Mouse (Mus musculus): ENCODE data around the gene Otud7b. TPM values are rescaled to one million over a fixed set of nuclear protein-coding genes. Genes with fewer than 3 reads are reported as not detected.
A peak's percentile ranks its signal among the peaks of the same experiment; 100 is the strongest.

Gene Otud7b
- polyA plus RNA-seq, 2 experiments = 14.3 to 20.9 TPM

- H3K4me2 ChIP-seq (replicated peaks; ENCODE audit: low read depth, low read length, severe bottlenecking) = peak overlapping the region; percentile 77
- H3K36me3 ChIP-seq (ENCODE audit: control insufficient read depth, insufficient read depth, low read length) = peaks cover 5% of the 10 kb centered on the region; the same call in 1 of the 2 replicates
- no peak for DNase-seq (ENCODE audit: low spot score)
- H3K27ac ChIP-seq (replicated peaks; ENCODE audit: low read depth, low read length) = no peak overlapping the region
- no peaks in the 10 kb centered on the region for H3K9me3 ChIP-seq (ENCODE audit: control insufficient read depth, low read length)
- no peak for TF ChIP-seq POLR2A (IDR thresholded peaks at IDR 0.05; ENCODE audit: borderline replicate concordance, extremely low read depth, insufficient read depth, insufficient read length)
- WGBS = 88% methylated on average over 6 of the region's 6 CpGs
- H3K4me1 ChIP-seq (ENCODE audit: control insufficient read depth, insufficient read depth, low read length) = peaks cover 17% of the 10 kb centered on the region
- H3K4me3 ChIP-seq (replicated peaks; ENCODE audit: low read length) = peak overlapping the region; percentile 54
- no peaks in the 10 kb centered on the region for H3K27me3 ChIP-seq (ENCODE audit: control insufficient read depth, insufficient read depth, low read length)
- H3K9ac ChIP-seq (ENCODE audit: low read depth, low read length, severe bottlenecking) = no peak overlapping the region; the same call in 1 of the 2 replicates
- no peak for ATAC-seq (ENCODE audit: low FRiP score, low read depth)
Measured at GRCm38 (mm10) chr3:96163040-96163439, 58.7 kb downstream of the Otud7b start.

DNA sequence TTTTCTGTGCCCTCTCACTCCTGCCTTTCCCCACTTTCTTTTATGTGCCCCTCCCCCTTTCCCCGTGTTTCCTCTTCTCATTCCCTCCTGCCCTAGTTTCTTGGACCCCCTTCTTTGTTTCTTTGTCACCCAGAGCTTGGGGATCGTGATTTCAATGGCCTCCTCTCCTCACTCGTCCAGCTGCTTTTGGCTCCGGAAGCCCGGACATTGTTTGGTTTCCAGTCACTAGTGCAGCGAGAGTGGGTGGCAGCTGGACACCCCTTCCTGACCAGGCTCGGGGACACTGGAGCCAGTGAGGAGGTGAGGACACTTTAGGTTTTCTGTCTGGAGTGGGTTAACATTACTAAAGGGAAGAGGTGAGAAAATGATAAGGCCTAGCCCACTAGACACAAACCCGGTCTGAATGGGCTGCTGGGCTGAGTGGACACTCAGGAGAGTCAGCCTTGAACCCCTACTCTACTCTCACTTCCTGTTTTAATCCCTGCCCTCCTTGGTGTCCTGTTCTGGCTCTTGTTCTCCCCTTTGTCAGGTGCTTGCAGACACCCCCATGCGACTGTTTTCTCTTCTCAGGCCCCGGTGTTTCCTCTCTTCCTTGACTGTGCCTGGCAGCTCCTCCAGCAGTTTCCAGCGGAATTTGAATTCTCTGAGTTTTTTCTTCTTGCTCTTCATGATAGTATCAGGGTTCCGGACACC, 64.3 kb downstream of the Otud7b start:
- DNase-seq (ENCODE audit: low spot score) (no peak), ATAC-seq (ENCODE audit: low FRiP score, low read depth) (no peak)
- Histone ChIP-seq H3K4me1 (ENCODE audit: control insufficient read depth, insufficient read depth, low read length) (peaks cover 10% of the 10 kb centered on the region), H3K36me3 (ENCODE audit: control insufficient read depth, insufficient read depth, low read length) (peaks cover 15% of the 10 kb centered on the region), H3K27ac (replicated peaks; ENCODE audit: low read depth, low read length) (no peak overlapping the region), H3K9ac (ENCODE audit: low read depth, low read length, severe bottlenecking) (no peak overlapping the region), H3K27me3 (ENCODE audit: control insufficient read depth, insufficient read depth, low read length) (no peaks in the 10 kb centered on the region), H3K4me2 (replicated peaks; ENCODE audit: low read depth, low read length, severe bottlenecking) (no peak overlapping the region), H3K4me3 (replicated peaks; ENCODE audit: low read length) (no peak overlapping the region), H3K9me3 (ENCODE audit: control insufficient read depth, low read length) (no peaks in the 10 kb centered on the region)
- TF ChIP-seq POLR2A (IDR thresholded peaks at IDR 0.05; ENCODE audit: borderline replicate concordance, extremely low read depth, insufficient read depth, insufficient read length) = no peak
- 85% methylated on average over 12 of the region's 12 CpGs for WGBS

- Histone ChIP-seq H3K9ac (ENCODE audit: low read depth, low read length, severe bottlenecking) (no peak overlapping the region), H3K4me1 (ENCODE audit: control insufficient read depth, insufficient read depth, low read length) (peaks cover 12% of the 10 kb centered on the region), H3K27me3 (ENCODE audit: control insufficient read depth, insufficient read depth, low read length) (no peaks in the 10 kb centered on the region), H3K4me3 (replicated peaks; ENCODE audit: low read length) (no peak overlapping the region), H3K36me3 (ENCODE audit: control insufficient read depth, insufficient read depth, low read length) (peaks cover 27% of the 10 kb centered on the region), H3K27ac (replicated peaks; ENCODE audit: low read depth, low read length) (no peak overlapping the region), H3K9me3 (ENCODE audit: control insufficient read depth, low read length) (no peaks in the 10 kb centered on the region), H3K4me2 (replicated peaks; ENCODE audit: low read depth, low read length, severe bottlenecking) (no peak overlapping the region)
- WGBS = 92% methylated on average over 4 of the region's 4 CpGs
- TF ChIP-seq POLR2A (IDR thresholded peaks at IDR 0.05; ENCODE audit: borderline replicate concordance, extremely low read depth, insufficient read depth, insufficient read length) = no peak
- ATAC-seq (ENCODE audit: low FRiP score, low read depth) (no peak), DNase-seq (ENCODE audit: low spot score) (no peak)
Measured at GRCm38 (mm10) chr3:96170276-96170675, 65.9 kb downstream of the Otud7b start.

DNA sequence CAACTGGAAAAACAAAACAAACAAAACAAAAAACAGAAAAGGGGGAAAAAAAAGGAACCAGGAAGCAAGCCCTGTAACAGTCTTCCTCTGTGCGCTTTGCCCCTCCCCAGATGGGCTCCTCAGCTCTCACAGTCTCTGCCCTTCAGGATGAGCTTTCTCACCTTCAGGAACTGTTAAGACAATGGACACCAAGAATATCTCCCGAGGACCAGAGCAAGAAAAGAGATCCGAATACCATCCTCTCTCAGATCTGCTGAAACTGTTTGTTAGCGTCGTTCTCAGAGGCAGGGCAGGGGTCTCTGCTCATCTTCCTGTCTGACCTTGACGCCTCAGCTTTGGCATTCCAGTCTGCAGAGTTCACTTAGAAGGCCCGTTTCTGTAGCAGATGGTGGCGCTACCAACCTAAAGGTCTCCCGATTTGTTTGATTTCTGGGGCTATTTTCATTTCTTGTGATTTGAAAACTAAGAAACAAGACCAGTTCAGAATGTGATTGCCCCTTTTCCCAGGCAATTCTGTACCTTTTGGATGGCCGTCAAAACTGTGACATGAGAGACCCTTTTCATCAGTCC, 66.7 kb downstream of the Otud7b start:
- peaks cover 34% of the 10 kb centered on the region for H3K36me3 ChIP-seq (ENCODE audit: control insufficient read depth, insufficient read depth, low read length)
- ATAC-seq (ENCODE audit: low FRiP score, low read depth) (no peak), DNase-seq (ENCODE audit: low spot score) (no peak)
- TF ChIP-seq POLR2A (IDR thresholded peaks at IDR 0.05; ENCODE audit: borderline replicate concordance, extremely low read depth, insufficient read depth, insufficient read length) = no peak
- no peaks in the 10 kb centered on the region for H3K9me3 ChIP-seq (ENCODE audit: control insufficient read depth, low read length)
- H3K4me1 ChIP-seq (ENCODE audit: control insufficient read depth, insufficient read depth, low read length) = peaks cover 12% of the 10 kb centered on the region
- 73% methylated on average over 10 of the region's 10 CpGs for WGBS
- peak overlapping the region; percentile 57 for H3K4me2 ChIP-seq (replicated peaks; ENCODE audit: low read depth, low read length, severe bottlenecking)
- peak overlapping the region; percentile 71; the same call in 1 of the 2 replicates for H3K9ac ChIP-seq (ENCODE audit: low read depth, low read length, severe bottlenecking)
- H3K4me3 ChIP-seq (replicated peaks; ENCODE audit: low read length) = peak overlapping the region; percentile 90
- peak overlapping the region; percentile 97; the same call in 1 of the 2 replicates for H3K27ac ChIP-seq (replicated peaks; ENCODE audit: low read depth, low read length)
- no peaks in the 10 kb centered on the region for H3K27me3 ChIP-seq (ENCODE audit: control insufficient read depth, insufficient read depth, low read length)

- no peak for DNase-seq (ENCODE audit: low spot score)
- Histone ChIP-seq H3K9me3 (ENCODE audit: control insufficient read depth, low read length) (no peaks in the 10 kb centered on the region), H3K36me3 (ENCODE audit: control insufficient read depth, insufficient read depth, low read length) (peaks cover 41% of the 10 kb centered on the region), H3K27ac (replicated peaks; ENCODE audit: low read depth, low read length) (peak overlapping the region; percentile 97), H3K4me3 (replicated peaks; ENCODE audit: low read length) (peak overlapping the region; percentile 90), H3K4me1 (ENCODE audit: control insufficient read depth, insufficient read depth, low read length) (peaks cover 12% of the 10 kb centered on the region), H3K4me2 (replicated peaks; ENCODE audit: low read depth, low read length, severe bottlenecking) (peak overlapping the region; percentile 57), H3K9ac (ENCODE audit: low read depth, low read length, severe bottlenecking) (peak overlapping the region; percentile 71), H3K27me3 (ENCODE audit: control insufficient read depth, insufficient read depth, low read length) (no peaks in the 10 kb centered on the region)
- no peak for TF ChIP-seq POLR2A (IDR thresholded peaks at IDR 0.05; ENCODE audit: borderline replicate concordance, extremely low read depth, insufficient read depth, insufficient read length)
- 17% methylated on average over 18 of the region's 18 CpGs for WGBS
- ATAC-seq (ENCODE audit: low FRiP score, low read depth) = peak; percentile 12; the same call in 1 of the 2 replicates
Measured at GRCm38 (mm10) chr3:96171583-96172196, 67.4 kb downstream of the Otud7b start.

All from limb, embryonic 14.5 days (tissue).